Mouse (Mus musculus) cortical plate, adult 2 months (tissue): Measurements from ENCODE around the gene Nfatc2. TPM values are rescaled to one million over a fixed set of nuclear protein-coding genes. Genes with fewer than 3 reads are reported as not detected.

Source experiments
- H3K27ac ChIP-seq: fragments of 200-500 bp; 2 replicates; pipeline ENCODE4 v1.5.1; 2012; ENCODE audit warnings: low read length, control low read depth, inconsistent platforms; ENCODE audit not compliant: insufficient read depth
- H3K4me1 ChIP-seq: fragments of 200-500 bp; 2 replicates; pipeline ENCODE4 v1.6.1; 2011; ENCODE audit warnings: low read length; ENCODE audit not compliant: control insufficient read depth, insufficient read depth
- H3K4me3 ChIP-seq: fragments of 200-500 bp; 2 replicates; pipeline ENCODE4 v1.5.1; 2011; ENCODE audit warnings: mild to moderate bottlenecking, low read length, control low read depth; ENCODE audit not compliant: insufficient read depth
- CTCF ChIP-seq: fragments of 200-500 bp; IDR thresholded peaks from 2 replicates; pipeline ENCODE4 v1.5.1; 2011; ENCODE audit warnings: mild to moderate bottlenecking, control low read depth, low read length; ENCODE audit not compliant: insufficient read depth; ENCODE audit errors: extremely low read depth
- POLR2A ChIP-seq: fragments of 200-500 bp; IDR thresholded peaks from 2 replicates; pipeline ENCODE4 v1.6.1; 2011; ENCODE audit warnings: mild to moderate bottlenecking, low read length, control low read depth; ENCODE audit not compliant: insufficient read depth; ENCODE audit errors: extremely low read depth
- polyA plus RNA-seq: library from polyadenylated mRNA; depleted of rRNA; stranded (reverse); fragments of >200 nt; gene quantifications from 2 replicates; pipeline ENCODE4 v1.2.3, GENCODE M21; 2012; rRNA removed

Nfatc2 gene
- 6.6 and 8.0 TPM in 2 replicates for polyA plus RNA-seq

DNA sequence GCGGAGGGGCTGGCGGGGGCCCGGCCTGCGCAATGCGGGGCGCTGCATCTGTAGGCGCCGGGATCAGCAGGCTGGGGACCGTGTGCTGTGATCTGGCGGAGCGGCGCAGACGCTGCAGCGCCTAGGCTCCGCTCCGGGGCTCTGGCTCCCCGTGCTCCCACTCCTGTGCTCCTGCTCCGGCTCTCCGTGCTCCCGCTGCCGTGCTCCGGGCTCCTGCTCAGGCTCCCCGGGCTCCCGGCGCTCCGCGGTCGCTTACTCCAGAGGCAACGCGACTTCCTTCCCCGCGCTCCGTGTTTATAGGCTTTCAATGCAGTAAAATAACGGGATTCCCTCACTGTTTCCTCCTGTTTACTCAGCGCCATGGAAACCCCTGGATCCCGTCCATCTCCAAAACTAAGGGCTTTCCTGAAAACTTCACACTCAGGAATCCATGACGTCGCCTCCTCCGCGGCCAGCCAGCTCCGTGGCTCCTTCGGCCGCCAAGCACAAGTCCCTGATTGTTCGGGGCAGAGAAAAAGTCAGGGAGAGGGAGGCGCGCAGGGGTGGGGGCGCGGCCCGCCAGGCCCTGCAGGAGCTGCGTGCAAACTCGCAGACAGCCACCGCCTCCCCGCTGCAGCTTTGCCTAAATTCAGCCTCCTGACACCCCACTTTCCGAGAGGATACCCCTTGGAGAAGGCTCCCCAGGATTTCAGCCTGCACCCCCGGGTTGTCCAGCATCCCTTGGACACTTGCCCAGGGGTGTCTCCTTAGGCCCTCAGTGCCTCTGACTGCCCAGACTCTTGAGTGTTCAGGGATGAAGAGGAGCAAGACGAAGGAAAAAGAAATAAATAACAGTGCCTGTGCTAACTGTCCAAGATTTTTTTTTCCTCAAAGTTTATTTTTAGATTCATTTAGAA, at the start of gene Nfatc2:
Gene Nfatc2, minus strand, starts transcription at position 167 of the 896 bp plus-strand sequence.
- Histone ChIP-seq H3K4me1 (peaks cover 1% of the 10 kb centered on the region), H3K4me3 (peak within 1 kb of the TSS; percentile 64), H3K27ac (no peak within 1 kb of the TSS)
- TF ChIP-seq POLR2A (no peak), CTCF (no peak)

DNA sequence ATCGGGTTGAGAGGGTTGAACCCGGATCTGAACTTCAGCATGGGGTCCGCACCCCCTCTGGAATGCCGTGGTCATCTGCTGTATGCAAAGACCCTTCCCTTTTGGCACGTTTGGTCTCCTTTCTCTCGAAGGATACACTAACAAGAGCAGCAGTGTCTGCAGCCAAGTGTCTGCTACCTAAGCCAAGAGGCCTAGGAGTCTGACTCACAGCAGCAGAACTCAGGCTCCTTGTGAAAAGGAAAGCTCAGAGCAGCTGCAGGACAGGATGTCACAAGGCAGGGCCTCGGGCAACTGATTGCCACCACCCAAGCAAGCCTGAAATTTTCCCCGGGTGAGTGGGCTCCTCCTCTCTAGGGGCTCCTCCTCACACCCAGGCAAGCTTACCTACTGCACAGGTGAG, 46.7 kb upstream of the Nfatc2 start:
- no peak overlapping the region for H3K27ac ChIP-seq
- no peak overlapping the region for H3K4me3 ChIP-seq
- no peak for TF ChIP-seq CTCF
- no peak for TF ChIP-seq POLR2A
- no peaks in the 10 kb centered on the region for H3K4me1 ChIP-seq

DNA sequence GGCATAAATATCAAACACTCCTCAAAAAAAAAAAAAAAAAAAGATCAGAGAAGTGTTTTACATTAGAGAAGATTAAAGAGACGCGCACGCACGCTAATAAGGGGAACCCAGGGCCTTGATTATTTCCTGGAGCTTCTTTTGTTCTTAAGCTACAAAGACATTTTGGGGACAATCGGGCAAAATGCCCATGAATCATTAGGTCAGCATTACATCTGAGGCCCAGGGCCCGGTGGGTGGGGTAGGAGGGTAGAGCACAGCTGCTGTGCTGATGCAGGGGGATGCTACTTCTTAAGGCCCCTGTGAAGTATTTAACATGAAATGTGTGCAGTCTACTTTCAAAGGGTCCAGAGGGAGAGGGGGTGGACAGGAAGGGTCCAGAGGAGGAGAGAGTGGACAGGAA, 43.4 kb upstream of the Nfatc2 start:
- Histone ChIP-seq H3K27ac (no peak overlapping the region), H3K4me1 (0 out of 2 replicates have a peak, but pooled peaks cover 3% of the 10 kb centered on the region), H3K4me3 (no peak overlapping the region)
- no peak for TF ChIP-seq CTCF
- no peak for TF ChIP-seq POLR2A

DNA sequence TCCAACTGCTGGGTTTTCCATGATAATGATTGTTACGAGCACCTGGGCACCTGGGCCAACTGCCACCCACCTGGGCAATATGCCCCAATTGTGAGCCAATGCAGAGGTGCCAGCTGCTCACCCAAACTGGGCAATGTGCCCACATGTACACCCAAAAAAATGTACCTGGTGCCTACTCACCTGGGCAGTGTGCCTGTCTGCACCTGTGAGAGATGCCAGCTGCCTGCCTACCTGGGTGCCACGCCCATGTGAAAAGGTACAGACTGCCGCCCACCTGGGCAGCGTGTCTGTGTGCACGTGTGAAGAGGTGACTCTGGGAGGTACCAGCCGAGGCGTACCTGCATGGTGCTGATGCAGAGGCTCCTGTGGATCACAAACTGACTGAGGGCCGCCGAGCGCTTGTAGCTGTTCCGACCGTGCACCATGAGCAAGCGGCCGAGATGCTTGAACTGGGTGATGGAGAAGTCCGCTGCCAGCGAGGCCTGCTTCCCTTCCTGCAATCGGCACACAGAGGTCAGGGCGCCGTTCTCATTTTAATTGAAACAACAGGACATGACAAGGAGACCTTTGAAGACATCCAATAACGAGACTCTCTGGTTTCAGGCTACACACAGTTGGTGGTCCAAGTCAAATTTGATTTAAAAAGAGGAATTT, 42.2 kb upstream of the Nfatc2 start:
- Histone ChIP-seq H3K27ac (no peak overlapping the region), H3K4me1 (0 out of 2 replicates have a peak, but pooled peaks cover 3% of the 10 kb centered on the region)
- TF ChIP-seq CTCF (no peak), POLR2A (no peak)

DNA sequence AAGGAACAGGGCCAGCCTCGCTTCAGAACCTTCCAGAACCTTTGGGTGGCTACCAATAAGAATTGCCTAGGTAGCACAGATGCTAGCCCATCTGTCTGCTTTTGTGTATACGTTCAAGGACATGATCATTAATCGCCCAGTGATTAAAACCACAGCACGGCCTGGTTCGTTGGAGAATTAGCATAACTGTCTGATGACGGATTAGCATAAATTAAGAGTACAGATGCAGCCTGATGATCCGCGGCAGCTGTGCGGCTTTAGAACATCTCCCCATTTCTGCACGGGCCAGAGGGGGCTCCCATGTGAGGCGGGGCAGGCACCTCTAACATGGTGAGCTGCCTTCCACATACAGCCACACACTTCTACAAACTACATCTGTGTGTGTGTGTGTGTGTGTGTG, 40.7 kb upstream of the Nfatc2 start:
- 0 out of 2 replicates have a peak, but pooled peaks cover 3% of the 10 kb centered on the region for H3K4me1 ChIP-seq
- H3K27ac ChIP-seq = no peak overlapping the region
- TF ChIP-seq CTCF (no peak), POLR2A (no peak)
- no peak overlapping the region for H3K4me3 ChIP-seq

More for the DNA sequence above, 42.2 kb upstream of the Nfatc2 start:
- no peak overlapping the region for H3K4me3 ChIP-seq

DNA sequence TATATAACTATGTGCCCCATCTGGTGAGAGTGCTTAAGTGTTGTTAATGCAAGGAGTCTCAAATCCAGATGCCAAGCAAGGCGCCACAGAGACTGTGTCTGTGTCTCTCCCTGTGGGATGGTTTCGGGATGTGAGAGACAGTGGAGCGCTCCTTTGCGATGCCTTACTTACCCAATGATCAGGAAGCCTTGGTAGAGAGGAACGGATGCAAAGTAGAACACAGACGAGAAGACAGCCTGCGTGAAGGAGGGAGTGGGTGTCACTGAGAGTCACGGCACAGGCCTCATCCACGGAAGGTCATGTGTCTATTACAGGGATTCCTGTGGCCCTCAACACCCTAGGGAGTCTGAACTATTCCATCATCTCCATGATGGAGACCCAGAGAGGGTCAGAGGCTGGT, 39.0 kb upstream of the Nfatc2 start:
- H3K4me1 ChIP-seq = 0 out of 2 replicates have a peak, but pooled peaks cover 3% of the 10 kb centered on the region
- H3K27ac ChIP-seq = no peak overlapping the region
- H3K4me3 ChIP-seq = no peak overlapping the region
- TF ChIP-seq CTCF = no peak
- no peak for TF ChIP-seq POLR2A

DNA sequence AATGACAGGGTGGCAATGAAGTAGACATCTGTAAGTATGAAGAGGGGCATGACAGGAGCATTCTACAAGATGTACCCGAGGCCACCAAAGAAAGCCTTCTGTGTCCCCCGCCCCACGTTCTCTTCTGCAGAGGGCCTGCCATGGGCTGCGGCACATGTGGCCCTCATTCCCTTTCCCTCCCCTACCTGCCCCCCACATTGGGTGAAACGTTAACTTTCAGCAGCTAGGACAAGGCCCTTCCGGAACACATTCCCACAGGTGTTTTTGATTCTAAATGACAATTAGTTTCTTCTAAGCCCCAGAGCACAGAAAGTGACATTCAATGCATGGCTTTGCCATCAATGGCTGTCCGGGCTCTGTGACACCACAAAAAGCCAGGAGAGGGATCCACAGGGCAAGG, 33.4 kb upstream of the Nfatc2 start:
- Histone ChIP-seq H3K27ac (no peak overlapping the region), H3K4me1 (no peaks in the 10 kb centered on the region), H3K4me3 (no peak overlapping the region)
- no peak for TF ChIP-seq CTCF
- no peak for TF ChIP-seq POLR2A

DNA sequence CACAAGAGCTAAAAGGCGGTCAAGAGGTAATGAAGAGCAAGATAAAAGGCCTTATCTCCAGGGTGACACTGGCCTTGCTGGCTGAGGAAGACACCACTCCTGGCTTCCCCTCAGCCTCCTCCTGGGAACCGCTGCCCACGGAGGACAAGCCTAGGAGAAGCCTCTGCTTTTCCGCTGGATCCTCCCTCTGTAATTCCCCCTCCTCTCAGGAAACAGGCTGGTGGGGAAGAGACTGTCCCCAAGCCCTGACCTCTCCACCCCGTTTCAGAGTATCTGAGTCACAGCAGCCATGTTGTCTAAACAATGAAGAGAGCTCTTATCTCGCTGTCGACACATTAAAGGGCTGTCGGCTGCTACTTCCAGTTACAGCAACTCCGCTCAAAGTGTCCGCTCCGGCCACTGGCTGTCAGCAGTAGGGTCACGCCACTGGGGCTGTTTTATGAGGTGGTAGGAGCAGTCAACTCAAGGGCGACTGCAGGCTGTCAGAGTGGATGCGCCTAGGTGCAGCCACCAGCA, 31.9 kb upstream of the Nfatc2 start:
- no peak overlapping the region for H3K27ac ChIP-seq
- H3K4me1 ChIP-seq = no peaks in the 10 kb centered on the region

DNA sequence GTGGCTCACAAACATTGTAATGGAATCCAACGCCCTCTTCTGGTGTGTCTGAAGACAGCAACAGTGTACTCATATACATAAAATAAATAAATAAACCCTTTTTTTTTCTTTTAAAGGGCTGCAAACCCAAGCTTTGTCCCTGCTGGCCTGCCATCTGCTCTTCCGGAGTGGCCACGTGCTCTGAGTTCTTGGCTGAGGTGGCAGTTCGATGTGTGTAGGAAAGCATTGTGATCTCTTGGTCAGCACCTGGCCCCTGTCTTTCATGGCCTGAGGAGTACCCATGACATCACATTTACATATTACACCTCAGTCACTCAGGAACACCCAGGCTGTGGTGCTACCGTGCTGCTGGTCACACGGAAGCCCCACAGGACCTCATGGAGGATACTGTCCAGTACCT, 31.1 kb upstream of the Nfatc2 start:
- Histone ChIP-seq H3K4me1 (no peaks in the 10 kb centered on the region), H3K4me3 (no peak overlapping the region), H3K27ac (no peak overlapping the region)
- TF ChIP-seq POLR2A (no peak), CTCF (no peak)

More for the DNA sequence above, 31.9 kb upstream of the Nfatc2 start:
- no peak overlapping the region for H3K4me3 ChIP-seq
- TF ChIP-seq CTCF (no peak), POLR2A (no peak)
